Mouse (Mus musculus) cortical plate, adult 2 months (tissue): Measurements from ENCODE around the gene Dusp21.

Experiments used
- CTCF ChIP-seq: fragments of 200-500 bp; IDR thresholded peaks from 2 replicates; pipeline ENCODE4 v1.5.1; 2011; ENCODE audit warnings: mild to moderate bottlenecking, control low read depth, low read length; ENCODE audit not compliant: insufficient read depth; ENCODE audit errors: extremely low read depth
- POLR2A ChIP-seq: fragments of 200-500 bp; IDR thresholded peaks from 2 replicates; pipeline ENCODE4 v1.6.1; 2011; ENCODE audit warnings: mild to moderate bottlenecking, low read length, control low read depth; ENCODE audit not compliant: insufficient read depth; ENCODE audit errors: extremely low read depth

DNA sequence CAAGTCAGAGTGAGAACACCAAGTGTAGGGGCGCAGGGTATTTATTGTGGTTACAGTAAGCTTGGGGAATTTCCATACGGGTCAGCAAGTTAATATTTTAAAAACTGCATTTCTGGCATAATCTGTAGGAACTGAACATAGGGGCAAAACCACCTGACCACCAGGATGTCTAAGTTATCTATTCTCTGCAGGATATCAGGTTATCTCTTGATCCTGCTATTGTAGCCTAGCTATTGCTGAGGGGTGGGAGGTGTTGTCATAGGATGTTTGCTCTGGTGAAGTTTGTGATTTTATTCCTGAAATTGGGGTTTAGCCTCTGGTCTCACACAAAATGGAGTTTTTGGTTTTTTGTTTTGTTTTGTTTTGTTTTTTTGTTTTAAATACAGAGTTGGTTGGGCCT is 42.6 kb downstream of the Dusp21 start:
- TF ChIP-seq CTCF (no peak), POLR2A (no peak)
